Comparison of ENCODE assay signal across 27 mouse cellular contexts in genomic region chr14:56287806-56288205, GRCm38 (mm10). TPM values are rescaled to one million over a fixed set of nuclear protein-coding genes. Genes with fewer than 3 reads are reported as not detected.
"Had no signal": no experiment of that assay in that cellular context is flagged by ENCODE, and none has a peak within 500 bp of the region (broad histone marks: within the 10 kb centered on the region; RNA-seq: fewer than 3 reads in every experiment).

No protein-coding gene starts in this region.

- DNase-seq: kidney, adult 2 months; kidney, postnatal 25 days; left cerebral cortex, postnatal 4 days; liver, embryonic 13.5 days; lung, adult 2 months; lung, postnatal 14 days; lung, postnatal 4 days; midbrain, embryonic 14.5 days; thymus, postnatal 25 days had no signal

- H3K9ac ChIP-seq: liver, embryonic 13.5 days had no signal

- H3K36me3 ChIP-seq: liver, embryonic 13.5 days had no signal

- H3K4me3 ChIP-seq: liver, embryonic 13.5 days had no signal

- H3K27ac ChIP-seq: kidney, postnatal 0 days; liver, embryonic 13.5 days; stomach, postnatal 0 days had no signal

- H3K4me2 ChIP-seq: liver, embryonic 13.5 days; midbrain, embryonic 11.5 days had no signal

- H3K9me3 ChIP-seq: liver, embryonic 13.5 days had no signal

- H3K27me3 ChIP-seq: liver, embryonic 13.5 days had no signal

- H3K4me1 ChIP-seq: liver, embryonic 13.5 days had no signal

RNA-seq across cellular contexts. Expression of gene Gzmb, which starts 25.7 kb away (rescaled TPM):
- total RNA-seq: layer of hippocampus, postnatal 14 days; left cerebral cortex, adult 8-10 months; left cerebral cortex, postnatal 14 days; left cerebral cortex, postnatal 4 days had no signal
- polyA plus RNA-seq: kidney, postnatal 0 days; midbrain, embryonic 11.5 days; midbrain, embryonic 14.5 days; neural tube, embryonic 11.5 days; neural tube, embryonic 14.5 days had no signal

RNA-seq across cellular contexts. Expression of gene Gzmc, which starts 53.4 kb away (rescaled TPM):
- total RNA-seq: layer of hippocampus, postnatal 14 days; left cerebral cortex, adult 8-10 months; left cerebral cortex, postnatal 14 days; left cerebral cortex, postnatal 4 days; megakaryocyte progenitor cell, adult 5-6 weeks; megakaryocyte-erythroid progenitor cell, adult 5-6 weeks had no signal
- polyA plus RNA-seq: kidney, adult 2 months; kidney, embryonic 14.5 days; kidney, postnatal 0 days; limb, embryonic 14.5 days; liver, adult 2 months; liver, embryonic 13.5 days; liver, embryonic 16.5 days; lung, adult 2 months; lung, embryonic 16.5 days; midbrain, embryonic 11.5 days; midbrain, embryonic 14.5 days; neural tube, embryonic 14.5 days; small intestine, adult 2 months; spleen, adult 2 months; stomach, embryonic 14.5 days had no signal
